Comparison of ENCODE assay signal across 8 mouse cellular contexts in genomic region chr2:93461869-93462714, GRCm38 (mm10). TPM values are rescaled to one million over a fixed set of nuclear protein-coding genes. Genes with fewer than 3 reads are reported as not detected.
DNase-seq lines count a peak whose midpoint lies in the region; ATAC-seq and TF ChIP-seq lines count a peak whose summit lies in the region.

No protein-coding gene starts in this region.

- peak overlapping the region; percentile 89 for H3K4me2 ChIP-seq in embryonic facial prominence, embryonic 15.5 days (replicated peaks)
- peak overlapping the region; percentile 93 for H3K4me2 ChIP-seq in limb, embryonic 14.5 days (replicated peaks; ENCODE audit: low read depth, low read length, severe bottlenecking)
- H3K4me2 ChIP-seq in midbrain, embryonic 16.5 days (ENCODE audit: low read length) = peak overlapping the region; percentile 75

- H3K27ac ChIP-seq in bone marrow macrophage, adult 2 months (ENCODE audit: insufficient read depth, low read depth, low read length) = peak overlapping the region; percentile 73
- H3K27ac ChIP-seq in embryonic facial prominence, embryonic 15.5 days (replicated peaks) = peak overlapping the region; percentile 86
- H3K27ac ChIP-seq in limb, embryonic 14.5 days (replicated peaks; ENCODE audit: low read depth, low read length) = no peak overlapping the region
- 0 out of 2 replicates have a peak overlapping the region, but pooled peaks have one; percentile 51 for H3K27ac ChIP-seq in midbrain, embryonic 16.5 days (ENCODE audit: low read length)
- peak overlapping the region; percentile 95 for H3K27ac ChIP-seq in spleen, adult 2 months (ENCODE audit: insufficient read depth, low read length)

- DNase-seq in B cell, adult 2 months = peak; percentile 100
- DNase-seq in heart, adult 8-10 months (ENCODE audit: low spot score) = peak; percentile 95
- peak; percentile 99 for DNase-seq in kidney, adult 9 months
- DNase-seq in limb, embryonic 14.5 days (ENCODE audit: low spot score) = peak; percentile 92
- peak; percentile 94 to 100 for DNase-seq in spleen, adult 2 months (ENCODE audit: low read depth in 1 of 2, low spot score in 2 of 2)

- no peaks in the 10 kb centered on the region for H3K36me3 ChIP-seq in embryonic facial prominence, embryonic 15.5 days
- no peaks in the 10 kb centered on the region for H3K36me3 ChIP-seq in limb, embryonic 14.5 days (ENCODE audit: control insufficient read depth, insufficient read depth, low read length)
- no peaks in the 10 kb centered on the region for H3K36me3 ChIP-seq in midbrain, embryonic 16.5 days (ENCODE audit: control insufficient read depth, insufficient read depth, low read length)
- H3K36me3 ChIP-seq in spleen, adult 2 months (ENCODE audit: control insufficient read depth, insufficient read depth, low read length) = no peaks in the 10 kb centered on the region

- peak; percentile 93 for ATAC-seq in embryonic facial prominence, embryonic 15.5 days (ENCODE audit: insufficient number of reproducible peaks, low FRiP score, low TSS enrichment, low read depth)
- ATAC-seq in limb, embryonic 14.5 days (ENCODE audit: low FRiP score, low read depth) = peak; percentile 92
- ATAC-seq in midbrain, embryonic 16.5 days = peak; percentile 91

- H3K9me3 ChIP-seq in embryonic facial prominence, embryonic 15.5 days (replicated peaks) = no peaks in the 10 kb centered on the region
- no peaks in the 10 kb centered on the region for H3K9me3 ChIP-seq in limb, embryonic 14.5 days (ENCODE audit: control insufficient read depth, low read length)
- no peaks in the 10 kb centered on the region for H3K9me3 ChIP-seq in midbrain, embryonic 16.5 days (replicated peaks; ENCODE audit: control insufficient read depth, low read length, poor library complexity, severe bottlenecking)

- 2% methylated on average over 41 of the region's 41 CpGs for WGBS in embryonic facial prominence, embryonic 15.5 days
- 2% methylated on average over 40 of the region's 41 CpGs for WGBS in limb, embryonic 14.5 days
- WGBS in midbrain, embryonic 16.5 days = 2% methylated on average over 40 of the region's 41 CpGs
- 1% methylated on average over 41 of the region's 41 CpGs for WGBS in spleen, adult 2 months

- peaks cover 44% of the 10 kb centered on the region for H3K4me1 ChIP-seq in bone marrow macrophage, adult 2 months (ENCODE audit: control insufficient read depth, insufficient read depth, low read length)
- H3K4me1 ChIP-seq in embryonic facial prominence, embryonic 15.5 days = peaks cover 50% of the 10 kb centered on the region
- peaks cover 17% of the 10 kb centered on the region; the same call in 1 of the 2 replicates for H3K4me1 ChIP-seq in limb, embryonic 14.5 days (ENCODE audit: control insufficient read depth, insufficient read depth, low read length)
- peaks cover 9% of the 10 kb centered on the region; the same call in 1 of the 2 replicates for H3K4me1 ChIP-seq in midbrain, embryonic 16.5 days (ENCODE audit: control insufficient read depth, insufficient read depth, low read length)
- peaks cover 42% of the 10 kb centered on the region for H3K4me1 ChIP-seq in spleen, adult 2 months (ENCODE audit: control insufficient read depth, insufficient read depth, insufficient read length)

- no peaks in the 10 kb centered on the region for H3K27me3 ChIP-seq in embryonic facial prominence, embryonic 15.5 days
- H3K27me3 ChIP-seq in limb, embryonic 14.5 days (ENCODE audit: control insufficient read depth, insufficient read depth, low read length) = no peaks in the 10 kb centered on the region
- peaks cover 6% of the 10 kb centered on the region for H3K27me3 ChIP-seq in midbrain, embryonic 16.5 days (ENCODE audit: control insufficient read depth, insufficient read depth, low read depth, low read length)
- H3K27me3 ChIP-seq in spleen, adult 2 months (ENCODE audit: control insufficient read depth, insufficient read depth, low read length) = no peaks in the 10 kb centered on the region

- TF ChIP-seq POLR2A in bone marrow macrophage, adult 2 months (IDR thresholded peaks at IDR 0.05; ENCODE audit: borderline replicate concordance, low read depth, low read length) = no peak; the same call in 1 of the 2 replicates
- TF ChIP-seq POLR2A in limb, embryonic 14.5 days (IDR thresholded peaks at IDR 0.05; ENCODE audit: borderline replicate concordance, extremely low read depth, insufficient read depth, insufficient read length) = no peak
- TF ChIP-seq POLR2A in spleen, adult 2 months (IDR thresholded peaks at IDR 0.05; ENCODE audit: low read depth, low read length) = peak; percentile 92

- peak overlapping the region; percentile 48 for H3K9ac ChIP-seq in embryonic facial prominence, embryonic 15.5 days
- H3K9ac ChIP-seq in limb, embryonic 14.5 days (ENCODE audit: low read depth, low read length, severe bottlenecking) = peak overlapping the region; percentile 51
- peak overlapping the region; percentile 56 for H3K9ac ChIP-seq in midbrain, embryonic 16.5 days (ENCODE audit: low read depth, low read length)

- TF ChIP-seq CTCF in bone marrow macrophage, adult 2 months (IDR thresholded peaks at IDR 0.05; ENCODE audit: low read depth, low read length) = no peak
- no peak for TF ChIP-seq CTCF in spleen, adult 2 months (IDR thresholded peaks at IDR 0.05; ENCODE audit: extremely low read depth, insufficient read depth, insufficient read length, insufficient replicate concordance)

- peak overlapping the region; percentile 77 for H3K4me3 ChIP-seq in bone marrow macrophage, adult 2 months (ENCODE audit: insufficient read depth, low read length)
- peak overlapping the region; percentile 58 for H3K4me3 ChIP-seq in embryonic facial prominence, embryonic 15.5 days (replicated peaks)
- H3K4me3 ChIP-seq in limb, embryonic 14.5 days (replicated peaks; ENCODE audit: low read length) = peak overlapping the region; percentile 46
- H3K4me3 ChIP-seq in midbrain, embryonic 16.5 days (ENCODE audit: low read depth, low read length) = peak overlapping the region; percentile 38
- peak overlapping the region; percentile 78 for H3K4me3 ChIP-seq in spleen, adult 2 months (ENCODE audit: extremely low read depth, insufficient read depth, insufficient read length)

RNA-seq across cellular contexts. Expression of gene Cd82, which starts 0.8 kb away (rescaled TPM):
- 74.1 and 79.5 TPM in 2 replicates for polyA plus RNA-seq in bone marrow macrophage, adult 2 months (2012; ENCODE audit: insufficient read depth, insufficient read length, missing spikeins)
- polyA plus RNA-seq in embryonic facial prominence, embryonic 15.5 days (2015; fragmentation: Nextera tagmentation; extraction: Ambion mirVana) = 84.0 and 86.6 TPM in 2 replicates
- 10 to 100 TPM; 15.6 to 24.4 (median 17.1) TPM for total RNA-seq in heart, adult 8-10 months (2022)
- 52.3 and 56.6 TPM in 2 replicates for polyA plus RNA-seq in limb, embryonic 14.5 days (2012; rRNA removed)
- 26.7 and 32.9 TPM in 2 replicates for polyA plus RNA-seq in limb, embryonic 14.5 days (2014; fragmentation: Nextera tagmentation; extraction: Ambion mirVana)
- polyA plus RNA-seq in midbrain, embryonic 16.5 days (2015; fragmentation: Nextera tagmentation; extraction: Ambion mirVana) = 19.5 and 22.1 TPM in 2 replicates
- polyA plus RNA-seq in spleen, adult 2 months (2012; rRNA removed) = 205 and 209 TPM in 2 replicates
